Mouse (Mus musculus): ENCODE results near the gene Cables2.

GRCm38 (mm10) chr2:180300771-180301170 lies 27.5 kb upstream of the Cables2 start:
- TF ChIP-seq ZC3H11A (IDR thresholded peaks at IDR 0.05; ENCODE audit: borderline replicate concordance, low read depth, low read length): no peak
- no peak for TF ChIP-seq CHD2 (IDR thresholded peaks at IDR 0.05; ENCODE audit: low read depth, low read length)
- no peak for TF ChIP-seq ZNF384 (IDR thresholded peaks at IDR 0.05; ENCODE audit: low read depth, low read length)
- TF ChIP-seq MAFK (IDR thresholded peaks at IDR 0.05; ENCODE audit: insufficient read depth, low read depth, low read length): no peak
- no peak for TF ChIP-seq HCFC1 (IDR thresholded peaks at IDR 0.05; ENCODE audit: borderline replicate concordance, insufficient read depth, low read length)

All from ES-E14 (cell line).